Mouse (Mus musculus) retina, embryonic 14.5 days (tissue): Measurements from ENCODE around the gene Gm21103.
"Not testable (repeated sequence)": the region's sequence is repeated elsewhere in the genome, so short reads cannot be mapped to it uniquely, and the experiment has no call there.

Source experiments
- DNase-seq: peaks from one replicate; pipeline ENCODE4 v3.0.0-alpha.2; 2015; ENCODE audit warnings: low spot score

Gene Gm21103

GRCm38 (mm10) chr14:6304743-6305142 lies at the start of gene Gm21103:
Gene Gm21103, minus strand, starts transcription at chr14:6304843.
- not testable (repeated sequence) for DNase-seq

DNA sequence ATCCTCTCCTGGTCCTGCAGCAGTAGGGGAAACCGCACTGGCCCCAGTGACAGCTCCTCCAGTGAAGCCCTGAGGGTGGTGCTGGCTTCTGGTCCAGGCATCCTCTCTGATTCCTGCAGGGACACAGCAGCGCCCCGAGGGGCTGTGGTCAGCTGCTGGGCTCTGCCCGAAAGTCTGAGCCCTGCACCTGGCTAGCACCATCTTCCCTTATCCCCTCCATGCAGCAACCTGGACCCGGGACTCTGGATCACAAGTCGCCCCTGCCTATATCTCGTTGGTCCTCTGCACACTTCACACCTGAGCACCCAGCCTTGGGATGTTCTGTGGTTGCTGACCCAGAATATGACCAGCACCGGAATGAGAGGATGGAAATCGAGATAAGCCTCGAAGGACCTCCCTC lies 38.9 kb upstream of the Gm21103 start, which contains the start of gene Gm3618:
TSS of gene Gm3618 (minus strand) at position 101 of the 400 bp plus-strand sequence.
- not testable (repeated sequence) for DNase-seq

GRCm38 (mm10) chr14:6286931-6287715 lies 17.5 kb downstream of the Gm21103 start, which contains the start of gene Gm3411:
Gene Gm3411, minus strand, starts transcription at chr14:6287250.
- DNase-seq = peak; percentile 24
